Mouse (Mus musculus): ENCODE results near the gene Tex38. TPM values are rescaled to one million over a fixed set of nuclear protein-coding genes. Genes with fewer than 3 reads are reported as not detected.
A peak's percentile ranks its signal among the peaks of the same experiment; 100 is the strongest.

Tex38 gene
- polyA plus RNA-seq, 1 experiment: not detected

DNA sequence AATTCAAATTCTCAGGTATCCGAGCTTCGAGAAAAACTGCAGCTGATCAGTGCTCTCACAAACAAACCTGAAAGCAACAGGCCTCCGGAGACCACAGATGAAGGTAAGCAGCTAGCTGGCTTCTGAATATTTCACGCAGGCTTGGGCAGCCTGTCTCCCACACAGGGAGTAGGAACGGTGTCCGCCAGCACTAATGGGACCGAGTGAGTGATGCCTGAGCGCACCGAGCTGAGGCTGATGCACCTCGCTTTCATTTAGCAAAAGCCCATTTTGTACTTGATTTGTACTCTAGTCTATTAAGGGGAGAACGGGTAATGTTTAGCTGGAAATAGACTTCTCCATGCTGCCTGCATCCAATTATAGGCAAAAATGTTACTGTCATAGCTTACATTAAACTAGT, 16.2 kb downstream of the Tex38 start:
- no peak for TF ChIP-seq CTCF (IDR thresholded peaks at IDR 0.05; ENCODE audit: control insufficient read depth, insufficient read depth, low read length)
- TF ChIP-seq POLR2A (IDR thresholded peaks at IDR 0.05; ENCODE audit: borderline replicate concordance, control insufficient read depth, low read depth, low read length): no peak
- Histone ChIP-seq H3K4me3 (replicated peaks; ENCODE audit: control insufficient read depth, low read depth, low read length) (no peak overlapping the region), H3K27ac (ENCODE audit: control insufficient read depth, insufficient read depth, low read depth, low read length, poor library complexity) (no peak overlapping the region), H3K4me1 (ENCODE audit: control insufficient read depth, insufficient read depth, low read length) (no peaks in the 10 kb centered on the region)
- 89% methylated on average over 11 of the region's 11 CpGs for WGBS

DNA sequence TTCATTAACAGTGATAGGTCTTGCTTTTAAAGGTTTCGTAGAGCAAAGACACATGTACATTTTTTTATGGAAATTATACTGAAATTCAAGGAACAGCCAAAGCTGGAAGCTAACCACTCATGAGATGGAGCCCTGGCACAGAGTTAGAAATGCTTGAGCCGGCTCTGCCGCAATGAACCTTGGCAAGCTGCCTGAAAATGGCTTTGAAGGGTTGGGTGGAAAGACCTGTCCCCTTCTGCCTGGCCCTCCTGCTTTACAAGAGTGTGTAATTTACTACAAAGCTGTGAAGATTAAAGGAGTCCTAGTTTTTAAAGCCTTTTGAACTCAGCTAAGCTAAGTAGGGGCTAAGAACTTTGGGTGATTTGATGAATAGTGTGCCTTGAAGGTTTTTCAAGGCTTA, 19.6 kb downstream of the Tex38 start:
- no peaks in the 10 kb centered on the region for H3K4me1 ChIP-seq (ENCODE audit: control insufficient read depth, insufficient read depth, low read length)
- 93% methylated on average over 3 of the region's 3 CpGs for WGBS
- H3K27ac ChIP-seq (ENCODE audit: control insufficient read depth, insufficient read depth, low read depth, low read length, poor library complexity): no peak overlapping the region
- TF ChIP-seq POLR2A (IDR thresholded peaks at IDR 0.05; ENCODE audit: borderline replicate concordance, control insufficient read depth, low read depth, low read length) (no peak), CTCF (IDR thresholded peaks at IDR 0.05; ENCODE audit: control insufficient read depth, insufficient read depth, low read length) (no peak)
- no peak overlapping the region for H3K4me3 ChIP-seq (replicated peaks; ENCODE audit: control insufficient read depth, low read depth, low read length)

GRCm38 (mm10) chr4:115754851-115755250, 26.0 kb downstream of the Tex38 start:
- H3K4me3 ChIP-seq (replicated peaks; ENCODE audit: control insufficient read depth, low read depth, low read length): no peak overlapping the region
- H3K4me1 ChIP-seq (ENCODE audit: control insufficient read depth, insufficient read depth, low read length): no peaks in the 10 kb centered on the region
- 95% methylated on average over 1 of the region's 1 CpGs for WGBS
- H3K27ac ChIP-seq (ENCODE audit: control insufficient read depth, insufficient read depth, low read depth, low read length, poor library complexity): no peak overlapping the region
- TF ChIP-seq POLR2A (IDR thresholded peaks at IDR 0.05; ENCODE audit: borderline replicate concordance, control insufficient read depth, low read depth, low read length) (no peak), CTCF (IDR thresholded peaks at IDR 0.05; ENCODE audit: control insufficient read depth, insufficient read depth, low read length) (no peak)

DNA sequence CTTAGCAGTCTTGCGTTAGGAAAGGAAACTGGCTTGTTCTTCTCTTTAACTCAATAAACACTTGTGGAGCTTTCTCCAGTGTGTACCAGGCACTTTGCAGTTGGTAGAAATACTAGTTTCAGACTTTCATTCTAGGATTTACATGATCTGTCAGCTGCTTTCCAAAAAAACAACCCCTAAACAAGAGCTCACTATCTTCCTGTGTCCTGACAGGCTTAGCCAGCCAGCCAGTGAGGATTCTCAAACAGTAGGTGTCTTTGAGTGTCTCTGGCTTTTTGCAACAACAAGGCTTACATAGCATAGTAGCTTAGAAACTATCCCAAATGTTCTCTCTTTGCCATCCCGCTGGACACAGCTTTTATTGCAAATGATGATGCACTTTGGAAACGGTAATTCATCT, 26.7 kb downstream of the Tex38 start:
- H3K4me1 ChIP-seq (ENCODE audit: control insufficient read depth, insufficient read depth, low read length): no peaks in the 10 kb centered on the region
- TF ChIP-seq POLR2A (IDR thresholded peaks at IDR 0.05; ENCODE audit: borderline replicate concordance, control insufficient read depth, low read depth, low read length): no peak
- no peak for TF ChIP-seq CTCF (IDR thresholded peaks at IDR 0.05; ENCODE audit: control insufficient read depth, insufficient read depth, low read length)
- WGBS: 88% methylated on average over 3 of the region's 3 CpGs
- no peak overlapping the region for H3K4me3 ChIP-seq (replicated peaks; ENCODE audit: control insufficient read depth, low read depth, low read length)
- H3K27ac ChIP-seq (ENCODE audit: control insufficient read depth, insufficient read depth, low read depth, low read length, poor library complexity): no peak overlapping the region

GRCm38 (mm10) chr4:115749336-115749735, 31.5 kb downstream of the Tex38 start:
- no peak overlapping the region for H3K27ac ChIP-seq (ENCODE audit: control insufficient read depth, insufficient read depth, low read depth, low read length, poor library complexity)
- 57% methylated on average over 1 of the region's 1 CpGs for WGBS
- no peak overlapping the region for H3K4me3 ChIP-seq (replicated peaks; ENCODE audit: control insufficient read depth, low read depth, low read length)
- TF ChIP-seq POLR2A (IDR thresholded peaks at IDR 0.05; ENCODE audit: borderline replicate concordance, control insufficient read depth, low read depth, low read length): no peak
- TF ChIP-seq CTCF (IDR thresholded peaks at IDR 0.05; ENCODE audit: control insufficient read depth, insufficient read depth, low read length): no peak
- no peaks in the 10 kb centered on the region for H3K4me1 ChIP-seq (ENCODE audit: control insufficient read depth, insufficient read depth, low read length)

- TF ChIP-seq POLR2A (IDR thresholded peaks at IDR 0.05; ENCODE audit: borderline replicate concordance, control insufficient read depth, low read depth, low read length) (no peak), CTCF (IDR thresholded peaks at IDR 0.05; ENCODE audit: control insufficient read depth, insufficient read depth, low read length) (no peak)
- Histone ChIP-seq H3K4me3 (replicated peaks; ENCODE audit: control insufficient read depth, low read depth, low read length) (no peak overlapping the region), H3K27ac (ENCODE audit: control insufficient read depth, insufficient read depth, low read depth, low read length, poor library complexity) (no peak overlapping the region), H3K4me1 (ENCODE audit: control insufficient read depth, insufficient read depth, low read length) (no peaks in the 10 kb centered on the region; the same call in 1 of the 2 replicates)
- WGBS: 92% methylated on average over 1 of the region's 1 CpGs
Measured at GRCm38 (mm10) chr4:115748181-115748580, 32.6 kb downstream of the Tex38 start.

DNA sequence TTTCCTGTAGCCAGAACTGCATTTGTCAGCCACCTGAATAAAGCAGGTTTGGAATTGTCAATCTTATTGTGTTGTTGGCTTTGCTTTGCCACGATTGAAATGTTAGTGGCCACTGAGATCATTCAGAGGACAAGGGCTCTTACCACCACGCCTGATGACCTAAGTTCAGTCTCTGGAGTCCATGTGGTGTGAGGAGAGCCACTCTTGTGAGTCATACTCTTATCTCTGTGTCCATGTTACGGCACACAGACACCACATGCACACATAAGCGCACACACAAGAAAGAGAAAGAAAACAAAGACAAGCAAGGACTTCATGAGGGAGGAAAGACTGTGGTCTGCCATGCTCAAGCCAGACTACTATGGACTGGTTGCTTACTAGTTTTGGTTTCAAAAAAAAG, 37.7 kb downstream of the Tex38 start:
- Histone ChIP-seq H3K27ac (ENCODE audit: control insufficient read depth, insufficient read depth, low read depth, low read length, poor library complexity) (no peak overlapping the region), H3K4me1 (ENCODE audit: control insufficient read depth, insufficient read depth, low read length) (peaks cover 1% of the 10 kb centered on the region; the same call in 1 of the 2 replicates), H3K4me3 (replicated peaks; ENCODE audit: control insufficient read depth, low read depth, low read length) (no peak overlapping the region)
- no peak for TF ChIP-seq CTCF (IDR thresholded peaks at IDR 0.05; ENCODE audit: control insufficient read depth, insufficient read depth, low read length)
- no peak for TF ChIP-seq POLR2A (IDR thresholded peaks at IDR 0.05; ENCODE audit: borderline replicate concordance, control insufficient read depth, low read depth, low read length)
- WGBS: 66% methylated on average over 4 of the region's 4 CpGs

- TF ChIP-seq POLR2A (IDR thresholded peaks at IDR 0.05; ENCODE audit: borderline replicate concordance, control insufficient read depth, low read depth, low read length) (no peak), CTCF (IDR thresholded peaks at IDR 0.05; ENCODE audit: control insufficient read depth, insufficient read depth, low read length) (no peak)
- Histone ChIP-seq H3K27ac (ENCODE audit: control insufficient read depth, insufficient read depth, low read depth, low read length, poor library complexity) (no peak overlapping the region), H3K4me3 (replicated peaks; ENCODE audit: control insufficient read depth, low read depth, low read length) (no peak overlapping the region), H3K4me1 (ENCODE audit: control insufficient read depth, insufficient read depth, low read length) (peaks cover 1% of the 10 kb centered on the region; the same call in 1 of the 2 replicates)
Measured at GRCm38 (mm10) chr4:115742658-115743057, 38.2 kb downstream of the Tex38 start.

DNA sequence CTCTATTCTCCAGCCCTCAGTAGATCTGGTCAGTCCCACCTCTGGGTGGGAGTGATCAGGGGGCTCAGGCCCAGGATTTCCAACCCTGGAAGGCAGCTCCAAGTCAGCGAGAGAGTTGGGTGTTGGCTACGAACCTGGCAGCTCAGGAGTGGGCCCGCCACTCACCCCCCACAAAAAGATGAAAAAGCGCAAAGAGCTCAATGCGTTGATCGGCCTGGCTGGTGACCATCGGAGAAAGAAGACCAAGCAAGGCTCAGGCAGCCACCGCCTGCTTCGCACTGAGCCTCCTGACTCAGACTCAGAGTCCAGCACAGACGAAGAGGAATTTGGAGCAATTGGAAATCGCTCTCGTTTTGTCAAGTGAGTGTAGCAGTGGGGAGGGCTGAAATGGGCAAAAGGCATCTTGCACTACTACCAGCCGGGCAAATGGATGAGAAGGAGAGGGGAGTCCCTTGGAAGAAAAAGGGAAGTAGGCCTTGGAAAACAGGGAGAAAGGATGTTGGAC, 42.3 kb downstream of the Tex38 start:
- Histone ChIP-seq H3K27ac (ENCODE audit: control insufficient read depth, insufficient read depth, low read depth, low read length, poor library complexity) (peak overlapping the region; percentile 43), H3K4me1 (ENCODE audit: control insufficient read depth, insufficient read depth, low read length) (peaks cover 1% of the 10 kb centered on the region; the same call in 1 of the 2 replicates), H3K4me3 (replicated peaks; ENCODE audit: control insufficient read depth, low read depth, low read length) (peak overlapping the region; percentile 56)
- 8% methylated on average over 13 of the region's 13 CpGs for WGBS
- TF ChIP-seq CTCF (IDR thresholded peaks at IDR 0.05; ENCODE audit: control insufficient read depth, insufficient read depth, low read length) (no peak), POLR2A (IDR thresholded peaks at IDR 0.05; ENCODE audit: borderline replicate concordance, control insufficient read depth, low read depth, low read length) (no peak)
